In genomic region chr5:110797696-110798095, GRCm38 (mm10) we compare ENCODE assay signal across 8 mouse cellular contexts. TPM values are rescaled to one million over a fixed set of nuclear protein-coding genes. Genes with fewer than 3 reads are reported as not detected.
DNase-seq lines count a peak whose midpoint lies in the region; ATAC-seq lines count a peak whose summit lies in the region.

No protein-coding gene starts in this region.

- peak overlapping the region; percentile 77 for H3K27ac ChIP-seq in liver, embryonic 15.5 days (replicated peaks)
- H3K27ac ChIP-seq in hindbrain, embryonic 14.5 days = no peak overlapping the region
- H3K27ac ChIP-seq in forebrain, embryonic 15.5 days (replicated peaks) = no peak overlapping the region

- H3K9me3 ChIP-seq in liver, embryonic 15.5 days (replicated peaks) = no peaks in the 10 kb centered on the region
- H3K9me3 ChIP-seq in hindbrain, embryonic 14.5 days (ENCODE audit: control insufficient read depth, low read length) = no peaks in the 10 kb centered on the region
- no peaks in the 10 kb centered on the region for H3K9me3 ChIP-seq in forebrain, embryonic 15.5 days

- H3K36me3 ChIP-seq in liver, embryonic 15.5 days (replicated peaks) = peaks cover 98% of the 10 kb centered on the region
- peaks cover 87% of the 10 kb centered on the region for H3K36me3 ChIP-seq in hindbrain, embryonic 14.5 days (replicated peaks; ENCODE audit: control insufficient read depth, insufficient read depth)
- peaks cover 79% of the 10 kb centered on the region for H3K36me3 ChIP-seq in forebrain, embryonic 15.5 days

- H3K27me3 ChIP-seq in liver, embryonic 15.5 days = no peaks in the 10 kb centered on the region
- no peaks in the 10 kb centered on the region for H3K27me3 ChIP-seq in hindbrain, embryonic 14.5 days (ENCODE audit: control insufficient read depth, insufficient read depth, low read length)
- H3K27me3 ChIP-seq in forebrain, embryonic 15.5 days = no peaks in the 10 kb centered on the region

- WGBS in liver, embryonic 15.5 days (ENCODE audit: insufficient replicate concordance) = 76% methylated on average over 4 of the region's 4 CpGs
- 70% methylated on average over 4 of the region's 4 CpGs for WGBS in hindbrain, embryonic 14.5 days
- 66% methylated on average over 4 of the region's 4 CpGs for WGBS in forebrain, embryonic 15.5 days

- H3K4me3 ChIP-seq in liver, embryonic 15.5 days (replicated peaks) = no peak overlapping the region
- no peak overlapping the region for H3K4me3 ChIP-seq in hindbrain, embryonic 14.5 days (replicated peaks; ENCODE audit: low read length)
- H3K4me3 ChIP-seq in forebrain, embryonic 15.5 days = no peak overlapping the region

- intact Hi-C loops in left cerebral cortex, postnatal 25 days (cut with DNase I) = no loop called here

- peaks cover 47% of the 10 kb centered on the region for H3K4me1 ChIP-seq in liver, embryonic 15.5 days (replicated peaks)
- no peaks in the 10 kb centered on the region for H3K4me1 ChIP-seq in hindbrain, embryonic 14.5 days (replicated peaks; ENCODE audit: control insufficient read depth, insufficient read depth, low read length)
- H3K4me1 ChIP-seq in forebrain, embryonic 15.5 days = peaks cover 12% of the 10 kb centered on the region; the same call in 1 of the 2 replicates

- no peak overlapping the region for H3K9ac ChIP-seq in liver, embryonic 15.5 days
- no peak overlapping the region for H3K9ac ChIP-seq in hindbrain, embryonic 14.5 days
- no peak overlapping the region for H3K9ac ChIP-seq in forebrain, embryonic 15.5 days (replicated peaks)

- peak; percentile 73 for ATAC-seq in liver, embryonic 15.5 days (ENCODE audit: insufficient read depth)
- ATAC-seq in hindbrain, embryonic 14.5 days (ENCODE audit: low FRiP score) = no peak
- ATAC-seq in forebrain, embryonic 15.5 days (replicated peaks) = no peak

- peak; percentile 67 for DNase-seq in adrenal gland, postnatal 14 days
- DNase-seq in adrenal gland, adult 18-20 months (ENCODE audit: low spot score in 2 of 2) = no peak
- DNase-seq in urinary bladder, postnatal 14 days (ENCODE audit: low spot score) = peak; percentile 39
- DNase-seq in urinary bladder, postnatal 10 days (ENCODE audit: low spot score) = no peak
- no peak for DNase-seq in hindbrain, embryonic 14.5 days (ENCODE audit: low spot score)
- no peak for DNase-seq in left cerebral cortex, postnatal 25 days (ENCODE audit: low spot score in 2 of 2)

- no peak overlapping the region for H3K4me2 ChIP-seq in liver, embryonic 15.5 days
- no peak overlapping the region for H3K4me2 ChIP-seq in hindbrain, embryonic 14.5 days (replicated peaks)
- no peak overlapping the region for H3K4me2 ChIP-seq in forebrain, embryonic 15.5 days (replicated peaks)

RNA-seq across cellular contexts. Expression of gene Ulk1, which starts 12.2 kb away (rescaled TPM):
- total RNA-seq in adrenal gland, postnatal 14 days (2021) = 49.0 and 50.7 TPM in 2 replicates
- total RNA-seq in adrenal gland, adult 18-20 months (2021) = 10 to 100 TPM; 39.6 to 50.7 TPM
- polyA plus RNA-seq in liver, embryonic 15.5 days (2015; fragmentation: Nextera tagmentation; extraction: Ambion mirVana) = 11.6 and 15.2 TPM in 2 replicates
- polyA plus RNA-seq in hindbrain, embryonic 14.5 days (2014; fragmentation: Nextera tagmentation; extraction: Ambion mirVana) = 48.9 and 49.6 TPM in 2 replicates
- polyA plus RNA-seq in forebrain, embryonic 15.5 days (2015; fragmentation: Nextera tagmentation; extraction: Ambion mirVana) = 45.0 and 46.6 TPM in 2 replicates
- 10 to 100 TPM; 66.8 to 72.7 TPM for total RNA-seq in left cerebral cortex, postnatal 25 days (2021)

RNA-seq across cellular contexts. Expression of gene Pus1, which starts 17.2 kb away (rescaled TPM):
- 38.5 and 45.8 TPM in 2 replicates for total RNA-seq in adrenal gland, postnatal 14 days (2021)
- 10 to 100 TPM; 36.4 to 47.3 TPM for total RNA-seq in adrenal gland, adult 18-20 months (2021)
- 28.9 and 33.2 TPM in 2 replicates for polyA plus RNA-seq in liver, embryonic 15.5 days (2015; fragmentation: Nextera tagmentation; extraction: Ambion mirVana)
- 9.8 and 11.5 TPM in 2 replicates for polyA plus RNA-seq in hindbrain, embryonic 14.5 days (2014; fragmentation: Nextera tagmentation; extraction: Ambion mirVana)
- polyA plus RNA-seq in forebrain, embryonic 15.5 days (2015; fragmentation: Nextera tagmentation; extraction: Ambion mirVana) = 23.6 and 25.7 TPM in 2 replicates
- total RNA-seq in left cerebral cortex, postnatal 25 days (2021) = 10 to 100 TPM; 18.2 to 21.4 TPM

RNA-seq across cellular contexts. Expression of gene Ep400, which starts 27.2 kb away (rescaled TPM):
- 84.7 and 85.3 TPM in 2 replicates for total RNA-seq in adrenal gland, postnatal 14 days (2021)
- 10 to 100 TPM; 66.1 to 82.2 TPM for total RNA-seq in adrenal gland, adult 18-20 months (2021)
- 20.0 and 21.3 TPM in 2 replicates for polyA plus RNA-seq in liver, embryonic 15.5 days (2015; fragmentation: Nextera tagmentation; extraction: Ambion mirVana)
- polyA plus RNA-seq in hindbrain, embryonic 14.5 days (2014; fragmentation: Nextera tagmentation; extraction: Ambion mirVana) = 43.3 and 45.5 TPM in 2 replicates
- 56.6 and 62.1 TPM in 2 replicates for polyA plus RNA-seq in forebrain, embryonic 15.5 days (2015; fragmentation: Nextera tagmentation; extraction: Ambion mirVana)
- 100 to 1,000 TPM in 1 of 2 experiments, 10 to 100 TPM in 1; 92.6 to 100 TPM for total RNA-seq in left cerebral cortex, postnatal 25 days (2021)

RNA-seq across cellular contexts. Expression of gene Hscb, which starts 41.9 kb away (rescaled TPM):
- total RNA-seq in adrenal gland, postnatal 14 days (2021) = 20.0 and 23.0 TPM in 2 replicates
- 10 to 100 TPM; 13.9 to 14.9 TPM for total RNA-seq in adrenal gland, adult 18-20 months (2021)
- polyA plus RNA-seq in liver, embryonic 15.5 days (2015; fragmentation: Nextera tagmentation; extraction: Ambion mirVana) = 51.9 and 60.4 TPM in 2 replicates
- polyA plus RNA-seq in hindbrain, embryonic 14.5 days (2014; fragmentation: Nextera tagmentation; extraction: Ambion mirVana) = 7.8 and 10.3 TPM in 2 replicates
- 11.2 and 11.9 TPM in 2 replicates for polyA plus RNA-seq in forebrain, embryonic 15.5 days (2015; fragmentation: Nextera tagmentation; extraction: Ambion mirVana)
- 10 to 100 TPM in 1 of 2 experiments, 1 to 10 TPM in 1; 8.8 to 12.0 TPM for total RNA-seq in left cerebral cortex, postnatal 25 days (2021)

RNA-seq across cellular contexts. Expression of gene Chek2, which starts 42.1 kb away (rescaled TPM):
- total RNA-seq in adrenal gland, postnatal 14 days (2021) = 5.9 and 6.0 TPM in 2 replicates
- total RNA-seq in adrenal gland, adult 18-20 months (2021) = 1 to 10 TPM; 1.9 to 2.6 TPM
- polyA plus RNA-seq in liver, embryonic 15.5 days (2015; fragmentation: Nextera tagmentation; extraction: Ambion mirVana) = 36.6 and 37.2 TPM in 2 replicates
- polyA plus RNA-seq in hindbrain, embryonic 14.5 days (2014; fragmentation: Nextera tagmentation; extraction: Ambion mirVana) = 5.4 and 5.9 TPM in 2 replicates
- 13.1 and 14.3 TPM in 2 replicates for polyA plus RNA-seq in forebrain, embryonic 15.5 days (2015; fragmentation: Nextera tagmentation; extraction: Ambion mirVana)
- 1 to 10 TPM; 1.2 to 1.4 TPM for total RNA-seq in left cerebral cortex, postnatal 25 days (2021)

Comparison
In these comparisons a context has a peak if more than half of its experiments do, and no peak if none do; other contexts are left out.
1. DNase-seq: peak in adrenal gland, postnatal 14 days (single experiment) and urinary bladder, postnatal 14 days (single experiment); none in adrenal gland, adult 18-20 months (0 of 2), urinary bladder, postnatal 10 days (single experiment), hindbrain, embryonic 14.5 days (single experiment) and left cerebral cortex, postnatal 25 days (0 of 2).